Mouse (Mus musculus) heart, postnatal 0 days (tissue): ENCODE data around the gene Mrps34.

Experiments used
- CTCF ChIP-seq: IDR thresholded peaks from 2 replicates; pipeline ENCODE4 v1.5.1; 2016; ENCODE audit warnings: antibody characterized with exemption, control low read depth, low read depth
- EP300 ChIP-seq: IDR thresholded peaks from 2 replicates; pipeline ENCODE4 v1.6.1; 2016; ENCODE audit warnings: antibody characterized with exemption, low read depth

- TF ChIP-seq EP300 = no peak
- no peak for TF ChIP-seq CTCF
These were observed 33.1 kb upstream of the Mrps34 start for GRCm38 (mm10) chr17:24861785-24862184.
